Mouse (Mus musculus) lung, adult 2 months (tissue): ENCODE measurements around the gene Trf.

Experiments used
- CTCF ChIP-seq: fragments of 200-500 bp; IDR thresholded peaks from 2 replicates; pipeline ENCODE4 v1.5.1; 2011; ENCODE audit warnings: mild to moderate bottlenecking, low read length, control low read depth; ENCODE audit not compliant: insufficient read depth
- POLR2A ChIP-seq: fragments of 200-500 bp; IDR thresholded peaks from 2 replicates; pipeline ENCODE4 v1.6.1; 2011; ENCODE audit warnings: low read depth, mild to moderate bottlenecking, control low read depth, low read length, borderline replicate concordance; ENCODE audit errors: extremely low read depth

- TF ChIP-seq CTCF: no peak
- no peak for TF ChIP-seq POLR2A
Observed at GRCm38 (mm10) chr9:103188416-103188815, 41.8 kb downstream of the Trf start.
